Mouse (Mus musculus) heart, embryonic 16.5 days (tissue): ENCODE data around the gene Dgki. TPM values are rescaled to one million over a fixed set of nuclear protein-coding genes. Genes with fewer than 3 reads are reported as not detected.

Source experiments
- ATAC-seq: fragments of 200-750 bp; cut with Nextera tagmentation; replicated peaks from 2 replicates; pipeline ENCODE4 v1.8.0; 2017; ENCODE audit warnings: moderate number of reproducible peaks; ENCODE audit not compliant: insufficient read depth, low FRiP score; ENCODE audit errors: extremely low read depth
- H3K27ac ChIP-seq: fragments of 300-500 bp; sonication (generic); 2 replicates; pipeline ENCODE4 v1.5.1; 2014; ENCODE audit warnings: mild to moderate bottlenecking, low read length, control low read depth, moderate library complexity
- H3K27me3 ChIP-seq: fragments of 300-500 bp; sonication (generic); 2 replicates; pipeline ENCODE4 v1.6.1; 2014; ENCODE audit warnings: low read length, mixed read lengths; ENCODE audit not compliant: control insufficient read depth, insufficient read depth
- H3K36me3 ChIP-seq: fragments of 300-500 bp; sonication (generic); 2 replicates; pipeline ENCODE4 v1.6.1; 2014; ENCODE audit not compliant: control insufficient read depth, insufficient read depth
- H3K4me1 ChIP-seq: fragments of 300-500 bp; sonication (generic); 2 replicates; pipeline ENCODE4 v1.6.1; 2014; ENCODE audit warnings: low read length, mixed read lengths; ENCODE audit not compliant: control insufficient read depth, insufficient read depth
- H3K4me2 ChIP-seq: fragments of 300-500 bp; sonication (generic); 2 replicates; pipeline ENCODE4 v1.6.1; 2014; ENCODE audit warnings: low read depth, mild to moderate bottlenecking, control low read depth, low read length
- H3K4me3 ChIP-seq: fragments of 300-500 bp; sonication (generic); 2 replicates; pipeline ENCODE4 v1.5.1; 2014; ENCODE audit warnings: mild to moderate bottlenecking, control low read depth, low read length
- H3K9ac ChIP-seq: fragments of 300-500 bp; sonication (generic); 2 replicates; pipeline ENCODE4 v1.6.1; 2014; ENCODE audit warnings: low read length, control low read depth
- H3K9me3 ChIP-seq: fragments of 300-500 bp; sonication (generic); replicated peaks from 2 replicates; pipeline ENCODE4 v1.6.1; 2016; ENCODE audit warnings: low read length; ENCODE audit not compliant: control insufficient read depth
- WGBS: fragments of 180-500 bp; shearing (Covaris S2); extraction: QIAGEN DNeasy Blood & Tissue Kit; methylation state at CpG from one replicate; pipeline ENCODE4 v1.1.7; 2014; 5-methylcytosine and 5-hydroxymethylcytosine counted together
- polyA plus RNA-seq: library from polyadenylated mRNA; unstranded; fragments of >200 nt; fragmentation: Nextera tagmentation; extraction: Ambion mirVana; gene quantifications from 2 replicates; pipeline ENCODE4 v1.2.1, GENCODE M21; 2015

Gene Dgki
- polyA plus RNA-seq, 1 experiment from 2014 or later = 0.47 TPM

GRCm38 (mm10) chr6:36868217-36868616 is 431.8 kb downstream of the Dgki start:
- Histone ChIP-seq H3K9ac (no peak overlapping the region), H3K4me2 (no peak overlapping the region), H3K27me3 (no peaks in the 10 kb centered on the region), H3K27ac (peak overlapping the region; percentile 64), H3K9me3 (no peaks in the 10 kb centered on the region), H3K4me1 (peaks cover 6% of the 10 kb centered on the region; the same call in 1 of the 2 replicates), H3K4me3 (no peak overlapping the region), H3K36me3 (no peaks in the 10 kb centered on the region)
- no peak for ATAC-seq
- WGBS = 48% methylated on average over 4 of the region's 4 CpGs

- H3K4me3 ChIP-seq = no peak overlapping the region
- 87% methylated on average over 3 of the region's 3 CpGs for WGBS
- no peak overlapping the region for H3K4me2 ChIP-seq
- ATAC-seq = no peak
- H3K36me3 ChIP-seq = no peaks in the 10 kb centered on the region
- 0 out of 2 replicates have a peak, but pooled peaks cover 3% of the 10 kb centered on the region for H3K4me1 ChIP-seq
- no peaks in the 10 kb centered on the region for H3K9me3 ChIP-seq
- H3K9ac ChIP-seq = no peak overlapping the region
- no peak overlapping the region for H3K27ac ChIP-seq
- no peaks in the 10 kb centered on the region for H3K27me3 ChIP-seq
These were observed 441.5 kb downstream of the Dgki start for GRCm38 (mm10) chr6:36858258-36859041.

- no peak overlapping the region for H3K4me3 ChIP-seq
- no peak overlapping the region for H3K9ac ChIP-seq
- H3K36me3 ChIP-seq = no peaks in the 10 kb centered on the region
- 52% methylated on average over 6 of the region's 6 CpGs for WGBS
- no peaks in the 10 kb centered on the region for H3K27me3 ChIP-seq
- H3K4me2 ChIP-seq = no peak overlapping the region
- no peaks in the 10 kb centered on the region for H3K9me3 ChIP-seq
- H3K27ac ChIP-seq = peak overlapping the region; percentile 16; the same call in 1 of the 2 replicates
- H3K4me1 ChIP-seq = 0 out of 2 replicates have a peak, but pooled peaks cover 3% of the 10 kb centered on the region
- 0 out of 2 replicates have a peak, but pooled peaks have one; percentile 41 for ATAC-seq
These were observed 442.2 kb downstream of the Dgki start for GRCm38 (mm10) chr6:36857627-36858257.

- Histone ChIP-seq H3K4me3 (no peak overlapping the region), H3K9ac (no peak overlapping the region), H3K4me2 (no peak overlapping the region), H3K27ac (no peak overlapping the region), H3K9me3 (no peaks in the 10 kb centered on the region), H3K36me3 (no peaks in the 10 kb centered on the region), H3K27me3 (no peaks in the 10 kb centered on the region), H3K4me1 (no peaks in the 10 kb centered on the region; the same call in none of the 2 replicates)
- ATAC-seq = no peak; the same call in 1 of the 2 replicates
- 60% methylated on average over 7 of the region's 7 CpGs for WGBS
These were observed 449.4 kb downstream of the Dgki start for GRCm38 (mm10) chr6:36850422-36851129.

GRCm38 (mm10) chr6:36845288-36845687 is 454.7 kb downstream of the Dgki start:
- ATAC-seq = no peak
- H3K36me3 ChIP-seq = no peaks in the 10 kb centered on the region
- no peak overlapping the region for H3K4me3 ChIP-seq
- H3K4me1 ChIP-seq = peaks cover 9% of the 10 kb centered on the region
- no peak overlapping the region for H3K4me2 ChIP-seq
- no peak overlapping the region for H3K9ac ChIP-seq
- no peak overlapping the region for H3K27ac ChIP-seq
- no peaks in the 10 kb centered on the region for H3K9me3 ChIP-seq
- WGBS = 59% methylated on average over 1 of the region's 1 CpGs
- H3K27me3 ChIP-seq = no peaks in the 10 kb centered on the region

GRCm38 (mm10) chr6:36844258-36844657 is 455.7 kb downstream of the Dgki start:
- H3K27me3 ChIP-seq = no peaks in the 10 kb centered on the region
- no peak for ATAC-seq
- no peaks in the 10 kb centered on the region for H3K36me3 ChIP-seq
- no peak overlapping the region for H3K4me2 ChIP-seq
- H3K9ac ChIP-seq = no peak overlapping the region
- 68% methylated on average over 6 of the region's 6 CpGs for WGBS
- H3K27ac ChIP-seq = no peak overlapping the region
- no peaks in the 10 kb centered on the region for H3K9me3 ChIP-seq
- peaks cover 9% of the 10 kb centered on the region for H3K4me1 ChIP-seq
- H3K4me3 ChIP-seq = no peak overlapping the region

GRCm38 (mm10) chr6:36843031-36843488 is 456.9 kb downstream of the Dgki start:
- Histone ChIP-seq H3K4me1 (peaks cover 9% of the 10 kb centered on the region), H3K27ac (peak overlapping the region; percentile 48; the same call in 1 of the 2 replicates), H3K9ac (no peak overlapping the region), H3K36me3 (no peaks in the 10 kb centered on the region), H3K4me2 (no peak overlapping the region), H3K9me3 (no peaks in the 10 kb centered on the region), H3K27me3 (no peaks in the 10 kb centered on the region), H3K4me3 (no peak overlapping the region)
- no peak for ATAC-seq
- 69% methylated on average over 3 of the region's 3 CpGs for WGBS

- Histone ChIP-seq H3K27ac (no peak overlapping the region), H3K4me3 (no peak overlapping the region), H3K9me3 (no peaks in the 10 kb centered on the region), H3K4me1 (peaks cover 9% of the 10 kb centered on the region), H3K4me2 (no peak overlapping the region), H3K27me3 (no peaks in the 10 kb centered on the region), H3K36me3 (no peaks in the 10 kb centered on the region), H3K9ac (no peak overlapping the region)
- 77% methylated on average over 5 of the region's 5 CpGs for WGBS
- no peak for ATAC-seq
These were observed 457.7 kb downstream of the Dgki start for GRCm38 (mm10) chr6:36842101-36842922.
